Mouse (Mus musculus) hindbrain, embryonic 14.5 days (tissue): ENCODE results near the gene Dpep2nb. TPM values are rescaled to one million over a fixed set of nuclear protein-coding genes. Genes with fewer than 3 reads are reported as not detected.

Experiments
- ATAC-seq: fragments of 200-750 bp; cut with Nextera tagmentation; 2 replicates; pipeline ENCODE4 v1.8.0; 2017; ENCODE audit warnings: moderate number of reproducible peaks, mild to moderate bottlenecking, moderate TSS enrichment, moderate library complexity; ENCODE audit not compliant: low FRiP score
- DNase-seq: peaks from one replicate; pipeline ENCODE4 v3.0.0-alpha.2; 2015; ENCODE audit warnings: low spot score
- H3K27ac ChIP-seq: fragments of 300-500 bp; sonication (generic); 2 replicates; pipeline ENCODE4 v1.5.1; 2014; ENCODE audit warnings: mild to moderate bottlenecking, moderate library complexity
- H3K27me3 ChIP-seq: fragments of 300-500 bp; sonication (generic); 2 replicates; pipeline ENCODE4 v1.6.1; 2014; ENCODE audit warnings: mild to moderate bottlenecking, low read length, mixed read lengths; ENCODE audit not compliant: control insufficient read depth, insufficient read depth
- H3K36me3 ChIP-seq: fragments of 300-500 bp; sonication (generic); replicated peaks from 2 replicates; pipeline ENCODE4 v1.6.1; 2014; ENCODE audit not compliant: control insufficient read depth, insufficient read depth
- H3K4me1 ChIP-seq: fragments of 300-500 bp; sonication (generic); replicated peaks from 2 replicates; pipeline ENCODE4 v1.6.1; 2014; ENCODE audit warnings: antibody characterized with exemption, low read length, mixed read lengths; ENCODE audit not compliant: control insufficient read depth, insufficient read depth
- H3K4me2 ChIP-seq: fragments of 300-500 bp; sonication (generic); replicated peaks from 2 replicates; pipeline ENCODE4 v1.6.1; 2014; ENCODE audit warnings: mild to moderate bottlenecking, moderate library complexity
- H3K4me3 ChIP-seq: fragments of 300-500 bp; sonication (generic); replicated peaks from 2 replicates; pipeline ENCODE4 v1.5.1; 2014; ENCODE audit warnings: mild to moderate bottlenecking, low read length
- H3K9ac ChIP-seq: fragments of 300-500 bp; sonication (generic); 2 replicates; pipeline ENCODE4 v1.6.1; 2014
- H3K9me3 ChIP-seq: fragments of 300-500 bp; sonication (generic); 2 replicates; pipeline ENCODE4 v1.6.1; 2016; ENCODE audit warnings: low read length; ENCODE audit not compliant: control insufficient read depth
- WGBS: fragments of 180-500 bp; shearing (Covaris S2); extraction: QIAGEN DNeasy Blood & Tissue Kit; methylation state at CpG from one replicate; pipeline ENCODE4 v1.1.7; 2014; 5-methylcytosine and 5-hydroxymethylcytosine counted together
- polyA plus RNA-seq: library from polyadenylated mRNA; unstranded; fragments of >200 nt; fragmentation: Nextera tagmentation; extraction: Ambion mirVana; gene quantifications from 2 replicates; pipeline ENCODE4 v1.2.1, GENCODE M21; 2014

The Dpep2nb gene
- polyA plus RNA-seq, 1 experiment from 2014 or later = not detected

- H3K4me1 ChIP-seq = peaks cover 5% of the 10 kb centered on the region; the same call in 1 of the 2 replicates
- H3K27ac ChIP-seq = no peak overlapping the region
- no peak overlapping the region for H3K4me2 ChIP-seq
- peaks cover 27% of the 10 kb centered on the region for H3K27me3 ChIP-seq
- WGBS = 73% methylated on average over 1 of the region's 1 CpGs
- H3K9ac ChIP-seq = no peak overlapping the region
- no peaks in the 10 kb centered on the region for H3K9me3 ChIP-seq
- no peaks in the 10 kb centered on the region for H3K36me3 ChIP-seq
- no peak for ATAC-seq
- no peak for DNase-seq
- H3K4me3 ChIP-seq = no peak overlapping the region
Measured at GRCm38 (mm10) chr8:105969367-105969766, 36.4 kb downstream of the Dpep2nb start.

- Histone ChIP-seq H3K4me3 (no peak overlapping the region), H3K36me3 (no peaks in the 10 kb centered on the region), H3K4me2 (peak overlapping the region; percentile 59; the same call in 1 of the 2 replicates), H3K4me1 (peaks cover 5% of the 10 kb centered on the region; the same call in 1 of the 2 replicates), H3K27me3 (peaks cover 28% of the 10 kb centered on the region), H3K9me3 (no peaks in the 10 kb centered on the region), H3K9ac (no peak overlapping the region), H3K27ac (no peak overlapping the region)
- WGBS = 12% methylated on average over 19 of the region's 19 CpGs
- no peak for ATAC-seq
- DNase-seq = no peak
Measured at GRCm38 (mm10) chr8:105966692-105967311, 39.0 kb downstream of the Dpep2nb start.

- peak within 1 kb of the TSS; percentile 43 for H3K4me3 ChIP-seq
- peaks cover 28% of the 10 kb centered on the region for H3K27me3 ChIP-seq
- DNase-seq (peak; percentile 45), ATAC-seq (peak; percentile 74)
- H3K4me1 ChIP-seq = peaks cover 5% of the 10 kb centered on the region; the same call in 1 of the 2 replicates
- peak within 1 kb of the TSS; percentile 59 for H3K4me2 ChIP-seq
- peak within 1 kb of the TSS; percentile 35; the same call in 1 of the 2 replicates for H3K27ac ChIP-seq
- peak within 1 kb of the TSS; percentile 55 for H3K9ac ChIP-seq
- no peaks in the 10 kb centered on the region for H3K36me3 ChIP-seq
- under 1% methylated on average over 43 of the region's 47 CpGs for WGBS
- H3K9me3 ChIP-seq = no peaks in the 10 kb centered on the region
Measured at GRCm38 (mm10) chr8:105965905-105966341, 39.9 kb downstream of the Dpep2nb start, which contains the start of gene Slc12a4. Gene Slc12a4 (minus strand): TSS chr8:105966097.

GRCm38 (mm10) chr8:105965266-105965904 is 40.4 kb downstream of the Dpep2nb start:
- Histone ChIP-seq H3K4me2 (peak overlapping the region; percentile 59), H3K27ac (peak overlapping the region; percentile 35; the same call in 1 of the 2 replicates), H3K9me3 (no peaks in the 10 kb centered on the region), H3K36me3 (no peaks in the 10 kb centered on the region), H3K27me3 (peaks cover 28% of the 10 kb centered on the region), H3K9ac (peak overlapping the region; percentile 55), H3K4me1 (peaks cover 5% of the 10 kb centered on the region; the same call in 1 of the 2 replicates), H3K4me3 (peak overlapping the region; percentile 43)
- DNase-seq (no peak), ATAC-seq (peak; percentile 46)
- WGBS = 4% methylated on average over 37 of the region's 40 CpGs

- ATAC-seq (no peak), DNase-seq (no peak)
- Histone ChIP-seq H3K9me3 (no peaks in the 10 kb centered on the region), H3K27ac (no peak overlapping the region), H3K4me2 (peak overlapping the region; percentile 59), H3K27me3 (peaks cover 28% of the 10 kb centered on the region), H3K9ac (no peak overlapping the region; the same call in 1 of the 2 replicates), H3K36me3 (no peaks in the 10 kb centered on the region), H3K4me1 (peaks cover 5% of the 10 kb centered on the region; the same call in 1 of the 2 replicates), H3K4me3 (peak overlapping the region; percentile 43)
- 74% methylated on average over 12 of the region's 12 CpGs for WGBS
Measured at GRCm38 (mm10) chr8:105964506-105965265, 41.1 kb downstream of the Dpep2nb start.

- Histone ChIP-seq H3K27me3 (peaks cover 20% of the 10 kb centered on the region), H3K4me1 (peaks cover 5% of the 10 kb centered on the region; the same call in 1 of the 2 replicates), H3K9ac (no peak overlapping the region), H3K27ac (no peak overlapping the region), H3K4me2 (no peak overlapping the region), H3K4me3 (no peak overlapping the region), H3K36me3 (no peaks in the 10 kb centered on the region), H3K9me3 (no peaks in the 10 kb centered on the region)
- ATAC-seq = no peak
- no peak for DNase-seq
- 79% methylated on average over 10 of the region's 10 CpGs for WGBS
Measured at GRCm38 (mm10) chr8:105961536-105961935, 44.2 kb downstream of the Dpep2nb start.

GRCm38 (mm10) chr8:105961101-105961500 is 44.7 kb downstream of the Dpep2nb start:
- H3K4me2 ChIP-seq = no peak overlapping the region
- H3K9me3 ChIP-seq = no peaks in the 10 kb centered on the region
- H3K36me3 ChIP-seq = no peaks in the 10 kb centered on the region
- H3K4me1 ChIP-seq = peaks cover 5% of the 10 kb centered on the region; the same call in 1 of the 2 replicates
- WGBS = 78% methylated on average over 14 of the region's 14 CpGs
- H3K4me3 ChIP-seq = no peak overlapping the region
- no peak overlapping the region for H3K9ac ChIP-seq
- no peak overlapping the region for H3K27ac ChIP-seq
- peaks cover 17% of the 10 kb centered on the region for H3K27me3 ChIP-seq
- ATAC-seq (no peak), DNase-seq (no peak)

- DNase-seq = no peak
- WGBS = 81% methylated on average over 7 of the region's 7 CpGs
Measured at GRCm38 (mm10) chr8:105959350-105959749, 46.4 kb downstream of the Dpep2nb start.

GRCm38 (mm10) chr8:105957813-105958212 is 48.0 kb downstream of the Dpep2nb start:
- Histone ChIP-seq H3K27ac (no peak overlapping the region), H3K36me3 (no peaks in the 10 kb centered on the region), H3K4me1 (no peaks in the 10 kb centered on the region), H3K9ac (no peak overlapping the region), H3K4me3 (no peak overlapping the region), H3K4me2 (no peak overlapping the region), H3K9me3 (no peaks in the 10 kb centered on the region), H3K27me3 (no peaks in the 10 kb centered on the region)
- WGBS = 58% methylated on average over 3 of the region's 4 CpGs
- DNase-seq (no peak), ATAC-seq (no peak)

More at GRCm38 (mm10) chr8:105959350-105959749, 46.4 kb downstream of the Dpep2nb start:
- H3K9ac ChIP-seq = no peak overlapping the region
- no peak for ATAC-seq
- peaks cover under 1% of the 10 kb centered on the region for H3K27me3 ChIP-seq
- no peak overlapping the region for H3K4me3 ChIP-seq
- H3K4me2 ChIP-seq = no peak overlapping the region
- H3K9me3 ChIP-seq = no peaks in the 10 kb centered on the region
- no peaks in the 10 kb centered on the region for H3K4me1 ChIP-seq
- no peaks in the 10 kb centered on the region for H3K36me3 ChIP-seq
- H3K27ac ChIP-seq = no peak overlapping the region
